Mouse (Mus musculus) megakaryocyte progenitor cell, adult 5-6 weeks (primary cell): ENCODE data around the gene Cacnb3. TPM values are rescaled to one million over a fixed set of nuclear protein-coding genes. Genes with fewer than 3 reads are reported as not detected.

Experiments
- ATAC-seq: replicated peaks from 2 replicates; pipeline ENCODE4 v1.8.0; 2016; ENCODE audit warnings: mild to moderate bottlenecking, moderate TSS enrichment, inconsistent platforms; ENCODE audit not compliant: poor library complexity
- total RNA-seq, 2 experiments: library from RNA; stranded (forward) in 1 of 2; stranded (reverse) in 1 of 2; fragments of 157-497, 149-512 nt in 1 of 2; fragments of 200-1000 nt in 1 of 2; gene quantifications; 2 replicates each; pipeline versions ENCODE4 v1.2.3 to v1.2.4; 2015 to 2017

Gene Cacnb3
- total RNA-seq, 2 experiments from 2014 or later, result not detected

- peak; percentile 11; the same call in 1 of the 2 replicates for ATAC-seq
Measured at GRCm38 (mm10) chr15:98608784-98609250, 21.8 kb upstream of the Cacnb3 start.

GRCm38 (mm10) chr15:98609331-98610130 lies 21.1 kb upstream of the Cacnb3 start, which contains the start of gene Adcy6:
Adcy6 (minus strand) TSS chr15:98610076.
- 0 out of 2 replicates have a peak, but pooled peaks have one; percentile 16 for ATAC-seq

- ATAC-seq, result no peak
Measured at GRCm38 (mm10) chr15:98610131-98610633, 20.5 kb upstream of the Cacnb3 start.

- ATAC-seq, result no peak
Measured at GRCm38 (mm10) chr15:98612229-98612628, 18.4 kb upstream of the Cacnb3 start.

GRCm38 (mm10) chr15:98614551-98614950 lies 16.1 kb upstream of the Cacnb3 start:
- peak; percentile 62 for ATAC-seq

GRCm38 (mm10) chr15:98614971-98615370 lies 15.7 kb upstream of the Cacnb3 start:
- no peak for ATAC-seq

- ATAC-seq, result no peak
Measured at GRCm38 (mm10) chr15:98615751-98616150, 14.9 kb upstream of the Cacnb3 start.

GRCm38 (mm10) chr15:98616362-98617175 lies 14.1 kb upstream of the Cacnb3 start:
- peak; percentile 32 for ATAC-seq

- ATAC-seq, result peak; percentile 71
Measured at GRCm38 (mm10) chr15:98617176-98617537, 13.5 kb upstream of the Cacnb3 start.

GRCm38 (mm10) chr15:98622199-98622598 lies 8.4 kb upstream of the Cacnb3 start:
- ATAC-seq, result no peak

- no peak for ATAC-seq
Measured at GRCm38 (mm10) chr15:98622721-98623120, 7.9 kb upstream of the Cacnb3 start.

- ATAC-seq, result no peak
Measured at GRCm38 (mm10) chr15:98623361-98623821, 7.2 kb upstream of the Cacnb3 start.

- no peak for ATAC-seq
Measured at GRCm38 (mm10) chr15:98626078-98626477, 4.6 kb upstream of the Cacnb3 start.

GRCm38 (mm10) chr15:98626487-98627212 lies 4.0 kb upstream of the Cacnb3 start:
- no peak for ATAC-seq

- no peak for ATAC-seq
Measured at GRCm38 (mm10) chr15:98628589-98629254, 1.9 kb upstream of the Cacnb3 start.

GRCm38 (mm10) chr15:98629464-98629863 lies 1.2 kb upstream of the Cacnb3 start:
- no peak for ATAC-seq

GRCm38 (mm10) chr15:98631493-98631892 lies 853 bp downstream of the Cacnb3 start:
- peak; percentile 77 for ATAC-seq

- ATAC-seq, result no peak
Measured at GRCm38 (mm10) chr15:98632107-98632744, 1.6 kb downstream of the Cacnb3 start.

GRCm38 (mm10) chr15:98632921-98633320 lies 2.3 kb downstream of the Cacnb3 start:
- ATAC-seq, result no peak
